Mouse (Mus musculus) heart, postnatal 0 days (tissue): Measurements from ENCODE around the gene Mtcp1.

Experiments used
- CTCF ChIP-seq: IDR thresholded peaks from 2 replicates; pipeline ENCODE4 v1.5.1; 2016; ENCODE audit warnings: antibody characterized with exemption, control low read depth, low read depth
- EP300 ChIP-seq: IDR thresholded peaks from 2 replicates; pipeline ENCODE4 v1.6.1; 2016; ENCODE audit warnings: antibody characterized with exemption, low read depth

GRCm38 (mm10) chrX:75403350-75403749 lies 13.0 kb downstream of the Mtcp1 start:
- TF ChIP-seq CTCF (no peak), EP300 (no peak)
